Mouse (Mus musculus): ENCODE results near the gene Shisa8. TPM values are rescaled to one million over a fixed set of nuclear protein-coding genes. Genes with fewer than 3 reads are reported as not detected.
"Not testable (repeated sequence)": the region's sequence is repeated elsewhere in the genome, so short reads cannot be mapped to it uniquely, and the experiment has no call there.

Gene Shisa8
- total RNA-seq (2021) = 1 to 10 TPM; 1.4 to 1.9 TPM

DNA sequence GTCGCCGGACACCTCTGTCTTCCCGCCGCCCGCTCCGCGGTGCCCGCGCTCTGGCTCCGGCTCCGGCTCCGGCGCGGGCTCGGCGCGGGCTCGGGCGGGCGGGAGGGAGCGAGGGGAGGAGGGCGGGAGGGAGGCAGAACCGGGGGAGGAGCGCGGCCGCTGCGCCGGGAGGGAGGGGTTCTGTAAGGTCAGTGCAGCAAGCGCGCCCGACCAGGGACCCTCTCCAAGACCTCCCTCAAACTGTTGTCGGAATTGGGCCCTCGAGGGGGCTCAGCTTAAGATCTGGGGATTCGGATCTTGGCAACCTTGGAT, at the start of gene Shisa8:
Gene Shisa8 (minus strand): TSS at position 64 of the 312 bp plus-strand sequence.
- no peak for DNase-seq (ENCODE audit: extremely low spot score in 1 of 2, low spot score in 1 of 2)

DNA sequence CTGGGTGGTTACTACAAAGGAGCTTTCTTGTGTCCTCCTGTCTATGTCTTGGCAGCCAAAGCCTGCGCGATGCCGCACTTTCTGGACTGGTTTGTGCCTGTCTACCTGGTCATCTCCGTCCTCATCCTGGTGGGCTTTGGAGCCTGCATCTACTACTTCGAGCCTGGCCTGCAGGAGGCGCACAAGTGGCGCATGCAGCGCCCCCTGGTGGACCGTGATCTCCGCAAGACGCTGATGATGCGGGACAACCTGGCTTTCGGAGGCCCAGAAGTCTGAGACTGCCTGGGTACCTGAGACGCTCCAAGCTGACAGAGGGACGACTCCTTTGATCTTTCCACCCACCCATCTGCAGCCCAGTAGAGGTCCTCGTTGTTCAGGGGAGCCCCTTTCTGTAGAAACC, 46.9 kb upstream of the Shisa8 start:
- peak; percentile 68 to 87 for DNase-seq (ENCODE audit: extremely low spot score in 1 of 2, low spot score in 1 of 2)

DNA sequence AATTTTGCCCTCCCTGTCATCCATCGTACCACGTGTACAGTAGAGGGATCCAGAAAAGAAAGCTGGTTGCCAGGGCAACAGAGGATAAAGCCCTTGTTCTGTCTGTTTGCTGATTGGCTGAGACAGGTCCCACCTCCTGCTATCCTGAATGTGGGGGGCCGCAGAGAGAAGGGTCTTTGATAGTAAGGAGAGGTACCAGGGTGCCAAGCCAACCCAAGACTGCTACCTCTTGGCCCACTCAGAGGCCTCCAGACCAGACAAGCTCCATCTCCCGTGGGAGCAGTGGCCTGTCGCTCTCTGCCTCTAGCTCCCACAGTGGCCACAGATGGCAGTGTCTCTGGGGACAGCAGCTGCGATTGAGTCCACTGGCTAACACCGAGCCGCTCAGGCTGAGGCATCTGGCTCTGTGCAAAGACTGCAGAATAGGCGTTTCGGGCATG, 43.3 kb upstream of the Shisa8 start:
- peak; percentile 62 to 73 for DNase-seq (ENCODE audit: extremely low spot score in 1 of 2, low spot score in 1 of 2)

DNA sequence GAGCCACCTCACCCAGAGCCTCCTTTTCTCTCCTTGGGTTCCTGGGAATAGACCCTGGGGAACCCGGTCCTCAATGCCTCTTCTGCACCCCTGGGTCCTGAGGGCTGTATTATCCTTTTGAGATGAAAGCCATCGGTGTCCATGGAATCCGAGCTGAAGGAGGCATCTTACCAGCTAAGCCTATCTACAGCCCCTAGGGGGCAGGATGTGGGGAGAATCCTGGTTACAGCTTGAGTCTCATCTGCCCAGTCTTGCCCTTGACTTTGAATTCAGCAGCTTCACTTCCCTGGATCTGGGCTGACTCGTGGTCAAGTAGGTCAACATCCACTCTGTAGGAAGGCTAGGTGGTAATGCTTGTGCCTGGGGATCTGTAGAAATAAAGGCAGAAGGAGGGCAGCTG, 42.6 kb upstream of the Shisa8 start:
- DNase-seq (ENCODE audit: extremely low spot score in 1 of 2, low spot score in 1 of 2) = no peak

DNA sequence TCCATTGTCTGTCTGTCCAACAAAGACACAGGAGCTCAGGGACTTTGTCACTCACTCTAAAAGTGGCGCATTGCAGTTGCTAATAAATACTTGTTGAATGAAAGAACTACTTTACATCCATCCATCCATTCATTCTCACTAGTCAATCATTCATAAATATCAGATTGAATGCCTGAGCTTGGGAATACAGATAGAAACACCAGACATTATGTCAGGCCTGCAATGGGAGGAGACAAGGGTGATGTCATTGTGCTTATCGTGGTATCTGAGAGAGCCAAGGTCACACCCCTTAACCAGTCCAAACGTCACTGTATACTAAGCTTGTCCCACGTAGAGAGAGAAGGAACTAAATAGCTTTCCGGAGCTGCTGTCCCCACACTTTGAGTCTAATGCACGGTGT, 39.5 kb upstream of the Shisa8 start, which contains the start of gene 1500009C09Rik:
Gene 1500009C09Rik (plus strand): TSS at position 301 of the 400 bp plus-strand sequence.
- DNase-seq (ENCODE audit: extremely low spot score in 1 of 2, low spot score in 1 of 2) = no peak

DNA sequence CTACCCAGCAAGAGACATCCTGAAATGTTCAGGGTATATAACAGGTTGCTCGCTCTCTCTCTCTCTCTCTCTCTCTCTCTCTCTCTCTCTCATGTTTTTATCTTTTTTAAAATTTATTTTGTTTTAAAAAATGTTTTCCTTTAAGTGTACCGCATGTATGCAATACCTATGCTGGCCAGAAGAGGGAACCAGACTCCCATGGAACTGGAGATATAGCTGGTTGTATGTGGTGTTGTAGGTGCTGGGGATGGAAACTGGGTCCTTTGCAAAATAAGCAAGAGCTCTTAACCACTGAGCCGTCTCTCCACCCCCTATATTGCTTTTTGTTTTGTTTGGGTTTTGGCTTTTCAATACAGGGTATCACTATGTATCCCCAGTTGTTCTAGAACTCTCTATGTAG, 39.0 kb upstream of the Shisa8 start:
- no peak for DNase-seq (ENCODE audit: extremely low spot score in 1 of 2, low spot score in 1 of 2)

DNA sequence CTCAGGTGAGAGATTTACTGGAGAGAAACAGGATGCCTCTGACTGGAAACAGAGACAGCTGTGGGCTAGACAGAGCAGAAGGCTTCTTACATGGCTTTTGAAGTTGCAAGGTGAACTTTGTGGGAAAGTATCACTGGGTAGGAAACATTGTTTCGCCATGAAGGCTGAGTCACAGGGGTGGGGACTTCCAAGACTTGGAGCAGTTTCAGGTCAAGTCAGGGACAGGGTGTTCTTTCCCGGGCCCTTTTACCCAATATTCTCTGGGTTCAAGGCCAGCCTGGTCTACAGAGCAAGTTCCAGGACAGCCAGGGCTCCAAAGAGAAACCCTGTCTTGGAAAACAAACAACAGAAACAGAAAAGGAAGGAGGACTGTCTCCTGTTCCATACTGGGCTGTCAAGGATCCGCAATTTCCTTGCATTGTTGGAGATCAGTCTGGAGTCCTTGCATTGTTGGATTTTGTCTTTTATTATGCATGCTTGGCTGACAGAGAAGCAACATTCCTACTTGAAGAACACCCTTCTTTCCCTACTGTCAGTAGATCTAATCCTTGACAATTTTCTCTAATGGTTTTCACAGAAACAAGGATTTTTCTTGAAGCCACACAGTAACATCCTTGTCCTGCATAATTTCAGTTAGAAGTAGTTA, 34.6 kb upstream of the Shisa8 start:
- DNase-seq (ENCODE audit: extremely low spot score in 1 of 2, low spot score in 1 of 2) = no peak

DNA sequence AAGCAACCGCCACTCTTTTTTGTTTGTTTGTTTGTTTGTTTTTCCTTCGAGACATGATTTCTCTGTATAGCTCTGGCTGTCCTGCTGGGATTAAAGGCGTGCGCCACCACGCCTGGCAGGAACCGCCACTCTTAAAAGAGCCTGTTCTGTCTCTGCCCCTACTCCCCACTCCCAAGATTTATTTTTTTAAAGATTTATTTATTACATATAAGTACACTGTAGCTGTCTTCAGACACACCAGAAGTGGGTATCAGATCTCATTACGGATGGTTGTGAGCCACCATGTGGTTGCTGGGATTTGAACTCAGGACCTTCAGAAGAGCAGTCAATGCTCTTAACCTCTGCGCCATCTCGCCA, 32.2 kb upstream of the Shisa8 start:
- DNase-seq (ENCODE audit: extremely low spot score in 1 of 2, low spot score in 1 of 2) = not testable (repeated sequence)

DNA sequence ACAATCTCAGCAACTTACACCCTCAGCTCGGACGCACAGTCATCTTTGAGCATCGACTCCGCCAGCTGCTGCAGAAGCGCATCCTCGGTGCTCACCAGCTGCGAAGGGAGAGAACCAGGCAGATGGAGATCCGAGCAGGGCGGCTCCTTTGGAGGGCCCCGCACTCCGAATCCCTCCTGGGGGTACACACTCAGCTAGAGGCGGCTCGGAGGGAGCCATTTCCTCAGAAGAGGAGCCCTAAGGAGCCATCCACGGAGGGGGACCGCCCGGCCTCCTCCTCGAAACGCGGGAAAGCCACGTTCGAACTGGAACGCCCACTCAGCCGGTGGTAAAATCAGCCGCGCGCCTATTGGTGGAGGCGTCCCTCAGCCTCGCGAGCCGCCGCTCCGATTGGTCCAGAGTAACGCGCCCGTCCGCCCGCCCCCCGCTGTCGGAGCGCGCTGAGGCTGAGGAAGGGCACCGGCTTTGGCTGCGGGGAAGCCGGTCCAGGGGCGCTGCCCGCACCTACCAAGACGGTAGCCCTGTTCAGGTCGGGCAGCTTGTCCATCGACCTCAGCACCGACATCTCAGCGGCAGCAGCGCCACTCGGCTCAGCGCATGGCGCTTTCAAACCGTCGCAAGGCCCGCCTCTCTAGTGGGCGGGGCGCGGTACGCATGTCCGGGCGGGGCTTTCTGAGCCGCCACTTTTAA, 31.6 kb upstream of the Shisa8 start, which contains the start of gene Cenpm:
Gene Cenpm (minus strand): TSS at position 634 of the 690 bp plus-strand sequence.
- peak; percentile 84 to 88 for DNase-seq (ENCODE audit: extremely low spot score in 1 of 2, low spot score in 1 of 2)

DNA sequence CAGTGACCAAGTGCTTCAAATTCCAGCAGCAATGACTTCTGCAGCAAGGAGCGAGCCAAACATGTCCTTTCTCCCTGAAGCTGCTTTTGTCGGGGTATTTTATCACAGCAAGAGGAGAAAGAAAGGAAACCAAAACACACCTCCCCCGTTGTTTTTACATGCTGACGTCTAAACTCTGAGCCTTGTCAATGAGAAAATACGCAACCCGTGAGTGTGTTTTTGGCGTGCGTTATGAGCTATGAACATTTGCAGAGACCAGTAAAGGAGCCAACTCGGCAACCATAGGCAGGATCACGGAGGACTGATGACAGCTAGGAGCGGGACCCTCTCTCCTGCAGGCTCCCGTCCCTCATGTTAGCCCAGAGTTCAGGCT, 31.1 kb upstream of the Shisa8 start:
- DNase-seq (ENCODE audit: extremely low spot score in 1 of 2, low spot score in 1 of 2) = no peak

DNA sequence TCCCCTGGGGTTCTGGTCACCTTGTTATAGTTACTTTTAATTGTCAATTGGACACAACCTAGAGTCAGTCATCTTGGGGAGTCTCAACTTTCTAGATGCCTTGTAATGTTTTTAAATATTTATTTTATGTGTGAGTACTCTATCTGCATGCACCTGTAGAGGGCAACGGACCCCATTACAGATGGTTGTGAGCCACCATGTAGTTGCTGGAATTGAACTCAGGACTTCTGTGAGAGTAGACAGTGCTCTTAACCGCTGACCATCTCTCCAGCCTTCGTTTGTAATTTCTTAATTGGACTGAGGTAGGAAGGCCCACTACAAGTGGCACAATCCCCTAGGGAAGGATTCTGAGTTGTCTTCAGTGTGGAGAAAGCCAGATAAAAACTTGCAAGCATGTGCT, 30.7 kb upstream of the Shisa8 start:
- no peak for DNase-seq (ENCODE audit: extremely low spot score in 1 of 2, low spot score in 1 of 2)

DNA sequence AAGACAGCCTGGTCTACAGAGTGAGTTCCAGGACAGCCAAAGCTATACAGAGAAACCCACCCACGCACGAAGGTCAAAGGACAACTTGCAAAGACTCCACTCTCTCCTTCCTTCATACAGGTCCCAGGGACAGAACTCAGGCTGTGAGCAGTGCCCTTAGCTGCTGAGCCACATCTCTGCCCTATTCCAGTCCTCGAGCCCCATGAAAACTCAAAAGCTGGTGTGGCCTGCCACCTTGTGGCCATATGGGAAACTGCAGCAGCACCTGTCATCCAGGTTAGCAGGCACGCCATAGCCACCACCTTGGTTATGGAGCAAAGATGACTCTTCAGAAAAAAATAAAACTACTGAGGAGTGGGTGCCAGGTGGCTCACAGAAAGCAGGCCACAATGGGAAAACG, 23.9 kb upstream of the Shisa8 start:
- DNase-seq (ENCODE audit: extremely low spot score in 1 of 2, low spot score in 1 of 2) = peak; percentile 82 to 91

DNA sequence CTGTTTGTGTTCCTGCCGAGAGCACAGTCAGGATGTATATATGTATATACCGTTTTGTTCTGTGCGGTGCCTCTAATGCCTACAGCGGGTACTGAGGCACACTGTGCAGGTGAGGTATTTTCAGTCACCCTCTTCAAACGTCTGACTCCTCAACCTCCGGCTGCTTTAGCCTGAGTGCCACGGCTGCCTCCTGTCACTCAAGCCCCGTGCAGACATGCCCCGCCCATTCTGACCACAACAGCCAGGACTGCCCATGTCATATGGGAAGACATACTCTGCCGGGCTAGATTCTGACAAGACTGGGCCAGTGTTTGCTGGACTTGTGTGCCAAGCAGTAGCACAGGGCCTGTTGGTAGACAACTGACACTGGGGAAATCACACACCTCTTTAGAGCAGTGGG, 23.0 kb upstream of the Shisa8 start:
- DNase-seq (ENCODE audit: extremely low spot score in 1 of 2, low spot score in 1 of 2) = no peak

DNA sequence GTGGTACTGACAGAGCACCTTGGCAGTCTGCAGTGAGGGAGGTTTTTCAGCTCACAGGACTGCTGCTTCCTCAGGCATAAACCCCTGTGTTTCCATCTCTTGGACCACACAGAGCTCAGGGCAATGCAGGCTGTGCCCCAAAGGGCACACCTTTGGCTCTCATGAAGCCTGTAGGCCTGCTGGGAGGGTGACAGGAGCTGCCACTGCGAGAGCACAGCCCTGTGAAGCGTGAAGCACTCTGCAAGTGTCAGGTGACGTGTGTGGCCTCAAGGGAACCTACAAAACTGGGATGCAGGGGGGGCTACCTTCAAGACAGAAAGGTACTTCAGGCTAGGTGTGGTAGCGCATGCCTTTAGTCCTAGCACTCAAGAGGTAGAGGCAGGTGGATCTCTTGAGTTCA, 20.0 kb upstream of the Shisa8 start:
- DNase-seq (ENCODE audit: extremely low spot score in 1 of 2, low spot score in 1 of 2) = no peak

DNA sequence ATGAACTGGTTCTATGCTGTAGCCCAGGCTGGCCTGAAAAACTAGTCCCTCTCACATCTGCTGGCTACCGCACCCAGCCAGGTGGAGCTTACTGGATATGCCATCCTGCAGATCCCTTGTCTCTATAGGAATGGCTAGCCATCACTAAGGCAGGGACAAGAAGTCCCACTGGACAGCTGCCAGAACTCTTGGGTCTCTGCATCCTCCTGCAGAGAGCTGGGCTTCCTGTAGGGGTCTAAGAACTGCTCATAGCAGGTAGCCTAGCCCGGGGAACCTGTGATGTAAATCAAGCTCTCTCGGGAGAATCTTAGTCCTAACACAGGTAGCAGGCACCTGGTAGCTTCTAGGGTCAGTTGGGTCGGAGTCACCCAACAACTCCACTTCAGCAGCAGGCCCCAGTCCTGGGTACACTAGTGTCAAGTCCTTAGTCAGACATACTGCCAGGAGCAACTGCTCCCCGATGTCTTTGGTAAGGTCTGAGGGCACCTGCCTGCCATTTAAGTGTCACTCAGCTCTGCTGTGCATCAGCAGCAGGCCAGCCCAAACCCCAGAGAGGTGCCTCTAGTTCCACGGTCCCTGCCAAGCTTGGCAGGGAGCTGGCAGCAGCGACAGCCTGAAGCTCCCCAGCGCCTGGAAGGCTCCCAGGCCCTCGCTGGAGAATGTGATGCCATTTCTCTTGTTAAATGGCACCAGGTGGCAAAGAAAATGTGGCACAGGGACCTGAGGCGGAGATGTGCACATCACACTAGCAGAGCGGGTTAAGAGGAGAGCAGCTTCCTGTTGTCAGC, 19.2 kb upstream of the Shisa8 start:
- no peak for DNase-seq (ENCODE audit: extremely low spot score in 1 of 2, low spot score in 1 of 2)

DNA sequence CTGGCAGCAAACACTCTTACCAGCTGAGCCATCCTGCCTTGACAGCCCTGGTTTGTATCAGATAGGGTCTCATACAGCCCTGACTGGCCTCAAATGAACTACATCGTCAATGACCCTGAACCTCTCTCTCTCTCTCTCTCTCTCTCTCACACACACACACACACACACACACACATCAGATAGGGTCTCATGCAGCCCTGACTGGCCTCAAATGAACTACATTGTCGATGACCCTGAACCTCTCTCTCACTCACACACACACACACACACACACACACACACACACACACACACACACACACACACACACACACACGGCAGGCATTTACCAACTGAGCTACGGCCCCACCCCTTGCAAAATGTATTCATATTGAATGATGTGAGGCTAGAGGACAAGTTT, 18.5 kb upstream of the Shisa8 start:
- no peak for DNase-seq (ENCODE audit: extremely low spot score in 1 of 2, low spot score in 1 of 2)

DNA sequence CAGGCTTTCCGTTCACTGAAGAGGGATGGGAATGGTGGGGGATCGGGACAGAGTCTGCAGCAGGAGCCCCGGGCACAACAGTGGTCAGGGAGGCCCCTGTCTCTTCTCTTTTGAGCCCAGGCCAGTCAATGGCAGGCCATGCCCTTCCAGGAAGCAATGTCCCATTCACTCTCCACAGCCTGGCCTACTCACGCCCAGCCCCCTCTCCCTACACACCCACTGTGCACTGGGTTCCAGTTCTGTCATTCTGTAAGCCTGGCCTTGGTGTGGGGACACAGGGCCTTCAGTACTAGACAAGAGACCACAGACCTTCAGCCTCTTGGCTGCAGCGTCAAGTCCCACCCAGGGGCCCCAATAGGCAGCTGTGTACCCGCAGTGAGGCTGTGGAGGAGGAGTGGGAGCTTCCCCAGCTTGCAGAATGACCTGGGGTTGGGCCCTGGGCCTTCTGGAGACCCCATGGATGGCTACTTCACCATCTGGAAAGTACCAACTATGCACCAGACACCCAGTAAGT, 17.5 kb upstream of the Shisa8 start:
- no peak for DNase-seq (ENCODE audit: extremely low spot score in 1 of 2, low spot score in 1 of 2)

DNA sequence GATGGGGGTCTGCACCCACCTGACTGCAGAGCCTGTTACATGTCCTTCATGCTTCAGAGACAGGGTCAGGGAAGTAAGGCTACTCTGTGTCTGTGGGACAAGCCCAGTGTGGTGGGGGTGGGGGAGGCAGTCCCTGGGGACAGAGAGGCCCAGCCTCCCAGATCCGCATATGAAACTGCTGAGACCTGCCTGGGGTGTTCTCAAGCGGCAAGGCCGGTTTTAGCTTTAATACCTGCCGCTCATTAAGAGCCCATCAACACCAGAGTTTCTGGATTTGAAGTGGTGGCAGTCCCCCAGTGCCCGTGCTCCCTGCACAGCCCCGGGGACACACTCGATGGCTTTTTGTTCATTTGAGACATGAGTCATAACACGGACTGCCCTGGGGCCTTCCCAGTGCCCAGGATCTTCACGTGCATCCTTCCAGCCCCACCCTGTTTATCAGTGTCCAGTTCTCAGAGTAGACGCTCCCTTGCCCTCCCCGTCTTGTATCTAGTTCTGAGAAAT, 17.0 kb upstream of the Shisa8 start:
- no peak for DNase-seq (ENCODE audit: extremely low spot score in 1 of 2, low spot score in 1 of 2)

DNA sequence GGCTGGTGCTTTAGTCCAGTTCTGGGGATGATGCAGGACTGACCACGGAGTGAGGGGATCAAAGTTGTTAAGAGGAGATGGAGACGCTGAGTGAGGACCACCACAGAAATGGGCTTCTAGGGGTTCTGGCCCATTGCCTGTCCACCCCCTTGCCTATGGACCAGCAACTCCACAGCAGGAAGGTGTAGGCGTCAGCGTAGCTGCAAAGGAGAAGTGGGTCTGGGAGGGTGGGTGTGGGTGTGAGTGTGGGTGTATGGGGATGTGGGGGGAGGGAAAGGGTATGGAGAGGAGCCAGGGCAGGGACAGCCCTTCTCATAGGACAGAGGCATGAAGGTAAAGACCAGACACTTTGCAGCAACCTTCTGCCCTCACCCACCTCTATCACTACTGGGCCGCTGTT, 13.2 kb upstream of the Shisa8 start:
- DNase-seq (ENCODE audit: extremely low spot score in 1 of 2, low spot score in 1 of 2) = no peak

DNA sequence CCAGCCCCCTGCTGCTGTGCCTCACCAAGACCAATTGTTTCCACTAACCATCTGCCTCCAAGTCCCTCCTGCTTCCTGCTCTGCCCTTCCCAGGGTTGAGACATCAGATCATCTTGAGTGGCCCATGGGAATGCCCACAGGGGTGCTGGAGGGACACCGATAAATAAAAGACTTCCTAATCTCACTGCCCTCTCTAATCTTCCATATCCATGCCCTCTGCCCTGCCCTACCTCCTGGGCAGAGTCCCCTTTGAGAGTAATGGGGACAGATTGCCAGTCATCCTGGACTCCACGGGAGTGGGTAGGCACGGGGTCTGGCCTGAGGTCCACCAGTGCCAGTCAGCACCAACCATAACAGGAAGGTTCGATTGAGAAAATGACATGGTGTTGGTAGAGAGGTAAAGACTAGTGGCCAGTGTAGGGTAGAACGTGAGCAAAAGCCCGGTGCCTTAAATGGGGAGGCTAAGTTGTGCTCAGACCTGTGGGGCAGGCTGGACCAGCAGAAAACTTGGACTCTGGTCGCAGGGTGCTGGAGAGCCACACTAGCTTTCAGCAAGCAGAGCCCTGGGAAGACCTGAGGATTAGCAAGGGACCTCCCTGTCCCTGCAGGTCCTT, 12.1 kb upstream of the Shisa8 start:
- DNase-seq (ENCODE audit: extremely low spot score in 1 of 2, low spot score in 1 of 2) = no peak

Measured in layer of hippocampus, postnatal 25 days (tissue).